Mouse (Mus musculus): ENCODE data around the gene Stag3.

DNA sequence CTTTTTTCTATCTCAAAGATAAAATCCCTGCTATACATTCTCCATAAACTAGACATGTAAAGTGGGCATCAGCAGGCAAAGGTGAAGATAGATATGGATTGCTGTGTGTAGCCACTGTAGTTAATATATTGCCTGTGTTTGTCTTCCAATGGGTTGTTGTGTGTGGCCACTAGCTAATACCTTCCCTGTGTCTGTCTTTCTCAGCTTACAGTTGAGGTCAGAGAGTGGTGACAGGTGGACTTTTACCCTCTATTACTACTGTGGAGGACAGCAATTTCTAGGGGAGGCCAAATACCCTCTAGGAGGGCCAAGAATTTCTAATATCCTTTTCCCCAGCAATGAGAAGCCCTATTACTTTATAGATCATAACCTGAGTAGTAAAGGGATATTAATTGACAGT is 45.8 kb upstream of the Stag3 start:
- TF ChIP-seq CTCF (IDR thresholded peaks at IDR 0.05; ENCODE audit: insufficient read depth, low read length): no peak
- no peak for TF ChIP-seq POLR2A (IDR thresholded peaks at IDR 0.05; ENCODE audit: borderline replicate concordance, extremely low read depth, low read depth, low read length)
